Mouse (Mus musculus) layer of hippocampus, adult 9-11 months (tissue): ENCODE data around the gene Cers6.

Source experiments
- DNase-seq: peaks from one replicate; pipeline ENCODE4 v3.0.0; 2022

Gene Cers6

DNA sequence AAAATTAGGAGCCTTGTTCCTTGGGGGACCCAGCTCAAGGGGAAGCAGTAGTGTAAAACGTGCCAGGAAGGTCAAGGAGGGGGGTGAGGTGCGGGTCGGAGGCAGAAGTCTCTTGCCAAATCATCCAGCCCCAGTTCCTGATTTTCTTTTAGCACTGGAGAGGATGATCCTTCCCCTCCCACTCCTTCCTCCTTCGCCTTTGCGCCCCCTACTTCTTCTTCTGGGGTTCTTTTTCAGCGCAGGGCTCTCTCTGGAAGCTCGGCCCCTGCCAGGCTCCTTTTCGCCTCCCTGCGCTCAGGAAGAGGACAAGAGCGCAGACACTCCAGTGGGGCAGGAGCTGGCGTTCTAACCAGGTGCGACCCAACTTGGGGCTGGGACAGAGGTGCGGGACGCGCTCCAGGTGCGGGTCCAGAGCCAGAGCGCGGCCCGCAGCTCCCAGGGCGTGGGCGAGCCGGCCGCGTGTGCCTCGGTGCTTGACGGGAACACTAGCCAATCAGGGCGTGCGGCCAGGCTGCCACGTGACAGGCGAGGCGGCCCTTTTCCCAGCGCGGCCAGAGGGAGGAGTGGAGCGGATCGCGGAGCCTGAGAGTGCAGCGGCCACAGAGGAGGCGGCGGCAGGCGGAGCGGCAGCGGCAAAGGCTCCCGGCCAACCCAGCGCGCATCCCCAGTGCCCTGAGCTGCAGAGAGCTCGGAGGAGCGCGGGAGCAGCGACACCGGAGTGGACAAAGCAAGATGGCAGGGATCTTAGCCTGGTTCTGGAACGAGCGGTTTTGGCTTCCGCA is at the start of gene Cers6:
TSS of gene Cers6 (plus strand) at position 538 of the 782 bp plus-strand sequence.
- peak; percentile 96 for DNase-seq

DNA sequence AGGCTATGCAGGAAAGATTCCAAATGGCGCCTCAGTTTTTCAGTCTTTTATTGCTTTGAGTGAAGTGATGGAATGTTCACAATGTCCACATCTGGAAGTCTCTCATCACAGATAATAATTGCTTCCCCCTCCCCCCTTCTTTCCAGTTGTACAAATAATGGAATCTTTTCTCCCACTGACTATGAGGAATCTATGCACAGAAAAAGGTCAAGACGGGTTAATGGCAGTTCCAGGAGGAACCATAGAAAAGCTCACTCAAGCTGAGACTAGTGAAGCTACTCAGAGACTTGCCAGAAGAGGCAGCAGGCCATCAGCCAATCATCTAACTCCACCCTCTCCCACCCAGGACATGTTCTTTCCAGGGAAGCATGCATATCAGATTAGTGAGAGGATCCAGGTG is 46.8 kb upstream of the Cers6 start:
- no peak for DNase-seq

DNA sequence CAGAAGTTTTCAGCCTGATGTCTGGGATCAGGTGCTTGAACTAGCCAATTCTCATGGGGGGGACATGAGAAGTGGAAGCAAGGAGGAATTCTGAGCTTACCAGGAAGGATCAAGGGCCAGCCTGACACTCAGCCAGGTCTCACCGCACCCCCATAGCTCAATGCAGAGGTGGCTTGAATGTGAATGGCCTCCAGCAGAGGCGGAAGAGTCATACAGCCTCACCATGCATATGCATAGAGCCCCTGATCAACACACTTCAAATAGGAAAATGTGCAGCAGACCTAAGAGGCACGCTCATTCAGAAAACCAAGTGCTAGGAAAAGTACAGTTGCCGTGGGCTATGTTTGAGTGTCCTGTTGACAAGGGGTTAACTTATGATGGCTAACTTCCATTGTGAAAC is 42.2 kb upstream of the Cers6 start:
- no peak for DNase-seq

DNA sequence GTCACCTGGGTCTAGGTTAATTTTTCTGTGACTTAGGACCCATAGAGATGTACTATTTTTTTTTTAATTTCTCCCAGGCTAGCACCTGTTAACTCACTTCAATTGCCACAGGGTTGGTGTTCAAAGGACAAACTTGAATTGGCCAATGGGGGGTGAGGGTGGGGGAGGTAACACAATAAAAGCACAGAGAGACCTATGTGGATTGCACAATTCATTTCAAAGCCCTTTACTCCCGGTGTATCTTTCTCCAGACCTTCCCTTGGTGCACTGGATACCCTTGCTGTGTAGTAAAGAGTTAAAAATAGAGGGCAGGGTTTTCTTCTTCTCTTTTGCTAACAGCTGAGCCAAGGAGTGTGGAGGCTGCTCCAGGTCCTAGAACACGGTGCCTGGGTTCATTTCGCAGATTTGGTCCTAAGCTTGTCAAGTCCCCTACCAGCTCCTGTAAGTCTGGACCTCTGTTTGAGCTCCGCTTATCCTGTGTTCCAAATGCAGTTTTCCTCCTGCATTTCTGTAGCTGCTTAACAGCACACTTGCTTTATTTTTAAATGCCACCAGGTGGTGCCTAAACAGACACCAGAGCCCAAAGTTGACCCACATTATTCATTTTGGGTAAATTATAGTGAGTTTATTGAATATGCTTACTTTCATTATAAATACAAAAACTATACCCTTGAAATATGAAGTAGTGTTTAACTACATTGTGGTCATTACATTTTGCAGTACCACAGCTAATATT is 38.9 kb upstream of the Cers6 start:
- DNase-seq: peak; percentile 14

DNA sequence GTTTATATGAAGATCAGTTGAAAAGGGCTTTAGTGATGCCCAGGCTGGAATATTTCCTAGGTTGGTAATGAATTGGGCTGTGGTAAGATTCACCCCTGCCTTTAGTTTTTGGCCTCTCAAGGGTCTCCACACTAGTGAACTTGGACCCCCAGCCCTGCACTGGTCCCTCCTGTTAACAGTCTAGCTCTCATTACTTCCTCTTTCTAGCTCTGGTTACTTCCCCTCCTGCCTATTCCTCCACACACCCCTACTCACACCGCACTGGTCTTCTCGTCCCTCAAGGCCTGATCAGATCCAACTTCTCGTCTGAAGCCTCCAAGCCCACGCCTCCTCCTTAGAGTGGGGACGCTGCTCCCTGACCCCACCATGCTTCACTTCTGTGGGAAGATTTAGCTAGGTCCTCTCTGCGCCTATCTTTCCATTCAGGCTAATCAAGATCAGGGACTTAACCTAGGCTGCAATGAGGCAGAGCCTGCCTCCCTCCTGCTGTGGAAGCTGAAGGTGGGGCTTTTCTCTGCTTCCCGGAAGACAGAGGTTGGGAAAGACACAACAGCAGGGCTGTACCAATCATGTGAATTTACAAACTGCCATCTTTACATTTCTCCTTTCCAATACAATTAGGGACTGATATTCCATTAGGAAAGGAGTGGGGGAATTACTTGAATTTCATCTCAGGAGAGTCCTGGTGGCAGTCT is 35.8 kb upstream of the Cers6 start:
- DNase-seq: no peak

DNA sequence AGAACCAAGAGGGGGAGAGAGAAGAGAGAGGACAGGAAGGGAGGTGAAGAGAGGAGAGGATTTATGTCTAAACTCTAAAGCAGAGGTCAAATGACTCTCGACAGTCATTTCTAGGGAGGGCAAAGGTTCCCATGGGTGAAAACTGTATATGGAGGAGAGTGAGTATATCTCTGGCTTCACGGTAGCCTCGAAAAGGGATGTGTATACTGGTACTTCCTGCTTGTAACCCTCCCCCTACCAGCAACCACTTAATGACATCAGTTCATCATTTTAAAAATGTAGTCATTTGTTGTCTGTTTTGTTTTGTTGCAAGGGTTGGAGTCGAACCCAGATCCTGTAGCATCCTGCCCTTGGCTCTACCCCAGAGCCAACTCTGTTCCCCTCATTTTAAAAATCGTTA is 17.9 kb upstream of the Cers6 start:
- no peak for DNase-seq

DNA sequence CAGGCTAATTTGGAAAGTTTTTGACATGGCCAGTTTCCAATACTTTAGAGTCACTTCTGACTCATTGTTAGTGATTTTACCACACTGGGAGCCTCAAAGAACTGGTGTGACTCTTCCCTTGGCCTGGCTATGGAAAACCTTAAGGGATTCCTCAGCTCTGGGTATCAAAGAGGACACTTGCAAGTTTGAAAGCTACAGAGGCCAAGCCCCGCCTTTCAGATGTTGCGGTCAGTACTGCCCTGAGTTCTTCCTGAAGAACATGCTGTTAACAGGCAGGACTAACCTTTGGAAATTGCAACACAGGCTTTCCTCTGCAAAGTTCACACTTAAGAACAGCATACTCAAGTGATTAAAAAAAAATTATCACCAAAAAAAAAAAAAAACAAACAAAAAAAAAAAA is 16.7 kb upstream of the Cers6 start:
- no peak for DNase-seq

DNA sequence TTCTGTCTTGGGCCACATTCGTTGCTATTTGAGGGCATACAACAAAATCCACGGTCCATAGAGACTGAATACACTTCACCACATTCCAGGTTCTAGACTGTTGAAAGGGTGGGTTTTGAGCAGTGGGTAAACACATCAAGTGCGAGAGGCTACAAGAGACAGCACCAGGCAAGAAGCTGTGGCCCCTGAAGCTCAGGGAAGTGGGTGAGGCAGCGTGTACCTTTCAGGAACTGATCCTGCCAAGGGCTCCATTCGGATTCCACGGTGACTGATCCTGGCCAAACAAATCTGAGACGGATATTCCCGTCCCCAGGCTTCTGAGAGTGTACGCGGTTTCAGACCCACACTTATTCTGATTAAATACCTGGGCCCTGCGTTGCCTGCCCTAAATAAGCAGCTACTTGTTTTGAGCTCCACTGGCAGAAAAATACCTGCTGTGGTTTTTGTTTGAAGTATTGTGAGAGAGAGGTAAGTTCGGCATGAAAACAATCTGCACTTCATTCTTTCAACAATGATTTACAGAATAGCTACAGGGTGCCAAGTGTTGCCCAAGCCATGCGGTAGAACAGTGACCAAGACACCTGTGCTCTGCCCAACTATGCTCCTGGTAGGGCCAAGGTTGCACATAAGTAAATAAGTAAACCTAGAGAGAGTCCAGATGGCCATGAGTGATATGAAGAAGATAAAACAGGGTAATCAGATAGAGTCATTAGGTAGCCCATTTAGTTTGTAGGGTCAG is 16.1 kb upstream of the Cers6 start:
- DNase-seq: no peak

DNA sequence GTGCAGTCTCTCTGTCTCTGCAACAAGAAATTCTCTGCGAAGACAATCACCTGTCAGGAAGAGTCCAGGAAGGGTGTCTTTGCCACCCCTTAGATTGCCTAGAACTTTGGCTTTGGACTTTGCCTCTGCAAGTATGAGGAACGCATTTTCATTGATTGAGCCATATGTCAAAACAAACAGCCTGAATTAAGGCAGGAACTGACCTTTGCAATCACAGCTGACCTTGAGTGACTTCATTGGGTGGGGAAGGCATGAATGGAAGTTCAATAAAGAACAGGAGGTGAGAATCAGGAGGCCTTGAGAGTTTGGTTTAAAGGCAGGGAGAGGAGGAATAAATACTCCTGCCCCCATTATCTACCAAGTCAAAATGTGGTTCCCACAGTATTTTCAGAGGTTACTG is 850 bp upstream of the Cers6 start:
- no peak for DNase-seq

DNA sequence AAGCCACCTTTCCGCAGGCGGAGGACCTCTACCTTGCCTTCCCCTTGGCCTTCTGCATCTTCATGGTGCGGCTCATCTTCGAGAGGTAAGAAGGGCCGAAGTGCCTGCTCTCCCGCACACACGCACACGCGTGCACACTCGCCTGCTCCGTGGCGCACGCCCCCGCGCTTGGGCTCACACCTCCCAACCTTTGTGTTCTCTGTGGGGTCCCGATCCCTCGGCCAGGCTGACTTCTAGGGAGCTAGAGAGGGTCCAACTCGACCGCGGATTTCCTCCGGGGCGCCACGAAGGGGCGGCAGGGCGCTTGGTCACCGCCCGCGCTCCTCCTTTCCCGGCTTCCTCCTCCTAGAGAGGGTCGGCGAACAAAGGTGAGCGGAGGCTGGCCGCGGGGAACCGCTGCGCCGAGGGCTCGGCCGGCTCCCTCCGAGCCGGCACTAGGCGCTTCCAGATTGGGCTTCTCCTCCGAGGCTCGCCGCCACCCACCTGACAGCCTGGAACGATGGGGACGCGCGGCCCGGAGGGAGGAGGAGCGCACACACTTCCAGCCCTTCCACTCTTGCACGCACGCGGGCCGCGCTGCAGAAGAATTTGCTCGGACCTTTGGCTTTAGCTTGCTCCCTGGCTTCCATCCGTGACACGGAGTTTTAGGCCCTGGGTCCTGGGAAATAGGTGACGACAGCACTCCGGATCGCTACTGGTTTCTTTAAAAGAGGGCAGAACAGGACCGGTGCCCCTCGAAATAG is 651 bp downstream of the Cers6 start:
- DNase-seq: peak; percentile 39

DNA sequence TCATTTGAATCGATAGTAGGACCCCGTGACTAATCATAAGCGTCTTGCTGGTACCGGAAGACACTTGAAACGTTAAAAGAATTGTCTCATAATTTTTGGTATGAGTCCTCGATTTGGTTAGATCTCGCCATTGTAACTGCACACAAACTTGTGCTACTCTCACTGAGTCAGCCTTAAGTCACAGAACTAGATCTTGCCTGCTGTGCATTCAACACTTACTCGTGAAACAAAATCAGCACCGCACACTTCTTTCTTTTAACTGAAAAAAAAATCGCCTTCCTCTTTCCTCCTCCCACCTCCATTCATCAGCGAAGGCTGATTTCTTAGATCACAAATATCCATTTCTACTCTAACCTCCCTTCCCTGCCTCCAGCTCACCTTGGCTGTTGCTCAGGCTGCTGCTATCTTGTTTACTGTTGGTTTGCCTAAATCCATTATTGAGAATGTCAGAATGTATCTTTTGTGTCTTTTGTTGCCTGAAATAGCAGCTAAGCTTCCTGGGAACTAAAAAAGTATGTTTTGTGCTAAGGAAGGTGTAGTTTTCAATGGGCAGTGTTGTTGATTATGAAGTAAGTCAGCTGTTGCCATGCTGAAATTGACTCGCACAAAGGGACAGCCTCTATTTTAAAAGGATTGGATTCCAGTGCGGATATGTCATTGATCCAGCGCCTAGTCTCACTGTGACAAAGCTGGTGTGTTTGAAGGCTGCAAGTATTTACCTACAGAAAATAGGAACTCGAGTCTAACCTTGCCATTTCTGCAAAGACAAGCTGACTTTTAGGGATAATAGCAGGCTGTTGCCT is 1.4 kb downstream of the Cers6 start:
- no peak for DNase-seq

DNA sequence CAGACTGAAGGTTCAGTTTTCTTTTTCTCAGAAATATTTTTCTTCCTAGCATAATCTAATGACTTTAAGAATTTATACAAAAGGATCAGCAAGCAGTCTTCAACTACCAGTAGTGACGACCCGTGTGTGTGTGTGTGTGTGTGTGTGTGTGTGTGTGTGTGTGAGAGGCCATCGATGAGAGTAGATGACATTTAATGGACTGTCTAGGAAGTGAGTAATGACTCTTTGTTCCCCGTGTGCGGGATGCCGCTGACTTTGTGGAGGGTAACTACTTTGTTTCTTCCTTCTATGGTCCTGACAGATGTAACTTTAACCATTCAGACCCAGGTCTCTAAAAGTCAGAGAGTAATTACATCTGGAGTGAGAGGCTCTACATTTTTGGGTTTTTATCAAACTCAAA is 2.3 kb downstream of the Cers6 start:
- DNase-seq: no peak

DNA sequence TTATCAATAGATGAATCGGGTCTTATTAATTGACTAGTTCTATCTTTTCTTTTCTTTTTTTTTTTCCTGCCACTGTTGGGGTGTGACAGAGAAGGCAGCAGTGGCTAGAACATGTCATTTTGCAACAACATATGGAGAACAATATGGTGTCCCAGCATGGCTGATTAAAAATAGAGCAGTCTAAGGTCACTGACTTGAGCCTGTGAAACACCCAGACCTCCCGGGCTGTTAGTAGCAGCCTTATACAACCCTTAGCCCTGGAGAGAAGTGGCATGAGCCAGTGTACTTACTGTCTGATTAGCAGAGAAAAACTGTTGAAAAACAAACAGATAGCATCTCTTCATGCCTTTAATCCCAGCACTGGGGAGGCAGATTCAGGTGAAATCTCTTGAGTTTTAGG is 3.1 kb downstream of the Cers6 start:
- DNase-seq: no peak

DNA sequence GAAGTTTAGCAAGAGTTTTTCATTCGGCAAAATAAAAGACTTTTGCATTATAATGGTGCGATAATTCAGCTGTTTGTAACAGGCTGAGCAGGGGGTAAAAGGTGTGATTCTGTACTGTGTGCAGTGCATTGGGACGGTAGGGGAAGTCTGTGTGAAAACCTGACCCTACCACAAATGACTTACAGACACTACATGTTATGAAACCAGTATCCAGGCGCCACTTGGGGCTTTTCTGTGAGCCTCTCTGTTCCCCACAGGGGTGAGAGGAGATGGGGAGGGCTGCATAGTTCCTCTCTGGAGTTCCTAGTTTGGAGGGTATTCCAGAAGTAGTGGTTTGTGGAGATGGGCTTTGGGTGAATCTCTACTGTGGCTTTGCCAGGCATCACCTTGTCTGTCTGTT is 5.9 kb downstream of the Cers6 start:
- no peak for DNase-seq

DNA sequence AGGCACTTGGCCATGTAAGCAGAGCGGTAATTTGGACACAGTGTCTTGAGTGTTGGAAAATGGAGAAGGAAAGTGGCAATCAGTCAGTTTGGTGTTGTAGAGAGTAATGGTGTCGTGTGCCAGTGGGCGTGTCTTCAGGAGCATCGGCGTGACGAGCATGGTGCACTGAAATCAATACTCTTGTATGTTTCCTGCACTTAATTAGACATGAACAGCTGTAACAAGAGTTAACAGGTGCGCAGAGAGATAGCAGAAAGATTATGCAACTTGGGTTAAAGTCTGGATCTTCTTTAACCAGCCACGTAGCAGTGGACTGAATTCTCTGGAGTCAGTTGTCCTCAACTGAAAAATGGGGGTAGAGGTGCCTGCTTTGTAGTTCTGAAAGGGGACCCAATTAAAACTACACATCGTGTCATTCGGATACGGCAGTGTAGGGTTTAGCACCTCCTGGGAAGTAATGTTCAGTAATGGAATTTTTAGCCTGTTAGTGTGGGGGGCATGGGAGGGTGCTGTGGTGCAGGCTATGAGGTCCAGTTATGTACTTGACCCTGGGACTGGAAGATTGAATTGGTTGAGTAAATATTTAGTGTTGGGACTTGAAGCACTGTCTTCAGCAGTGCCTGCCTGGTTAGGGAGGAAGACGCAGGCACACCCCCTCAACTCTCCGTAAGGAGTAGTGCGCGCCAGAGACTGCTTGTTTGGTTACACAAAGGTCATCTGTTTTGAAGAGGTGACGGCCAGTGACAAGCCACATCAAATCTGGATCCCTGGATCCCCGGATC is 9.9 kb downstream of the Cers6 start:
- no peak for DNase-seq

DNA sequence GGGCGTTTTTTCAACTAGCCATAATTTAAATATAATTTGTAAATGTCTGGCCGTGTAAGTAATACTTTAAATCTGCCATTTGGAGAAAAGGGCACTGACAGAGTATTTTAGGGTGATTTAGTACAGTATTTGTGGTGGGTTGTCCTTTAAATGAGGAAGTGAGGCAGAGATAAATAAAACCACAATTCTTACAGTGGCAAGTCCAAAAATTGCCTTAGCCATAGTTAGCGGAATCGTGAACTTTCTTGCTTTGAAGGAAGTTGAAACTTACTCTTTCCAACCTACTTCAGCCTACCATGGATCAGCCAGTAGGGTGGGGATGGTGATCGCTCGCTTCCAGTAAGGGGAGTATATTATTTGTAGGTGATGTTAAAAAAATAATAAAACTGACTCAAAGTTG is 11.8 kb downstream of the Cers6 start:
- no peak for DNase-seq

DNA sequence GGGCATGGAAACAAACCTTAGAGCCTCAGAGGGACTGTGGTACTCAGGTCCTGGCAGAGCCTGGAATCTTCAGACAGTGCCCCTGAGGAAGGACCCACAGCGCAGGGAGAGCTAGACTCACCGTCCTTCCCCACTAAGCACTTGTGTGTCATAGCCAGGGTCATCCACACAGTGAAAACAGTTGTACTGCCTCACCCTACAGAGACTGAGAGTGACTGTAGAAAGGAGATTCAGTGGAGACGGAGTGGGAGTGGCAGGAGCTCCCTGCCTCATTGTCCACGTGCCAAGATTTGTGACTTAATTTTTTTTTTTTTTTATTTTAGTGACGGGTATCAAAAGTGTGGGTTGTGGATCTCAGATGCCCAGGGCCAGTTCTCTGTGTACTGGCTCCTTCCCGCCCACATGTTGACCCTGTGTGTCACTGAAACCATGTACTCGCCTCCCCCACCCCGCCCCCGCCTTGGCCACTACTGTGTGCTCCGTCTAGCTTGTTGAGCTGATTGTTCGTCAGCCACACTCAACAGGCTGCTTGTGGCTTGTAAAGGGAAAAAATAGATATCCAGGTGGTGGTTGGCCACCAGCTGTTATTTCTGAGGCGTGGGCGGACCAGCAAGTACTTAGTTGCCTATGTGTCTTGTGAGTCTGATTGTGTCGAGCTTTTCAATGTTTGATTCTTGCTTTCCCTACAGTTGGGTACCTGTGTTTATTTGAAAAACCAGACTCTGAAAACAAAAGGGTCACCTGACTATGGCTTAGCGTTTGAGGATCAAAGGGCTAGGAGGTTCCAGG is 12.6 kb downstream of the Cers6 start:
- peak; percentile 69 for DNase-seq

DNA sequence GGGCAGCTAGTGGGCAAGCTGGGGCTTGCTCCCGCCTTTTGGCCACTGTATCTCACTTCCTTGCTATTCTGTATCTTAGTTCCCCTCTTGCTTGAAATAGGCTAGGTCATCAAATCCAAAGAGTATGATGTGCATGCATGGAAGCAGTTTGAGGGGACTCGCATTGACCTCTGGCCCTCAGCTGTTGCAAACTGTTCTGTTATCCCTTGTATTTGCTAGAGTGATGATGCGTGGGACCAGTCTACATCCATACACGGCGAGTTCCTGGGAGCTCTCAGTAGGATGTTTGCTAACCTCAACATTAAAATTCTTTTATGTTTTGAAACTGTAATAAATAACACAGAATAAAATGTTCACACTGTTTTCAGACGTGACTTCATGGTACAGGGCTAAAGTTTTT is 13.3 kb downstream of the Cers6 start:
- DNase-seq: no peak

DNA sequence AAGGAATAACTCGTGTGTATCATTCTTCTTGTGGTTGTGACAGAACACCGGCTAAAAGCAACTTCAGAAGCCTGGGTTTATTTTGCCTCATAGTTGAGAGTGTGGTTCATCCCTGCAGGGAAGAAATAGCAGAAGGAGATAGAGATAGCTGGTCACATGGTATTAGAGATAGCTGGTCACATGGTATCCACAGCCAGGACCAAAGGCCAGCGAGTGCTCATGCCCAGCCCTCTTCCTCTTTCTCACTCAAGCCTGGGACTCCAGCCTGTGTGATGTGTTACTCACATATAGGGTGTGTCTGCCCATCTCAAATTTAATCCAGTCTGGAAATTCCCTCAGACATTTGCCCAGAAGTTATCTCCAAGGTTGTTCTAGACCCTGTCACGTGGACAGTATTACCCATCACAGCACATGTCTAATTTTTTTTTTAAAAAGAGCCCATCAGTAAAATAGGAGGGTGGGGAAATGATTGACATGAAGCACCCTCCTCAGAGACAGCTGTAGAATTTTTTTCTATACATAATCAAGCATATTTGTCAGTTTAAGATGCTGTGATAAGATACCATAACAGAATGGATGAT is 17.9 kb downstream of the Cers6 start:
- DNase-seq: no peak

DNA sequence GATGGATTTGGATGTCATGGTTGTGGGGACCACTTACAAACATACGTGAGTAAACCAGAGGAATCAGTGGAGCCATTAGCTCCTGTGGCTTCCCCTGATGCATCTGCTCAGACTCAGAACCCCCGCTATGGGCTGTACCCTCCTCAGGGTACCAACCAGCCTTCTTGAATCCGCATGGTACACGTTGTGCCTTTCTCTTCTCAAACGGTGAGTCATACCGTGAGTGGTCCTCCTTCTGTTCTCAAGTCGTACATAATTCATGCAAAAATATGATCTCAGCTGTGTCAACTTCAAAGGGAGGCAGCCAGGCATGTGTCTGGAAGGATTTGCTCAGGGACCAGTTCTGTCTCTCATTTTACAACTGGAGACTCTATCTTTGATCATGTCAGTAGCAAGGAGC is 23.3 kb downstream of the Cers6 start:
- DNase-seq: peak; percentile 71
